Mouse (Mus musculus) ovary, adult 18-20 months (tissue): ENCODE results near the gene Kdm2b.
A peak's percentile ranks its signal among the peaks of the same experiment; 100 is the strongest.

Experiments
- DNase-seq: peaks from one replicate; pipeline ENCODE4 v3.0.0; 2022; ENCODE audit warnings: low spot score, mixed read lengths

Kdm2b gene

DNA sequence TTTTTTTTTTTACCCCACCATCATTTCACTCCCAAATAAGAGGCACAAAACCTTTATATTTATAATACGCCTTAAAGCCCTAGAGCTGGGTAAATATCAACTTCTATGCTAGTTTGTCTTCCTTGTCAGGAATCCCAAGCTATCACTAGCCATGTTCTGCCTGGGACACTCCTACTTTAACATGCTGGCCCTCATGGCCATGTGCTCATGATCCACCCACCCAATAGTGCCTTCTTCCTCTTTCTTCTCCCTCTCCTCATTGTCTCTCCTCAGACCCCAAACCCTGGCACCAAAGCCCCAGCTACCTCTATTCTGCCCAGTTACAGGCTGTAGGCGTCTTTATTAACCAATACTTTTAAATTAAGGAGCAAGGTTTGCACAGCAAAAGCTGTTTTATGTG lies 148.5 kb downstream of the Kdm2b start:
- no peak for DNase-seq

- DNase-seq: no peak
Measured at GRCm38 (mm10) chr5:122832996-122833395, 156.6 kb downstream of the Kdm2b start.

GRCm38 (mm10) chr5:122832536-122832935 lies 157.1 kb downstream of the Kdm2b start:
- DNase-seq: no peak

DNA sequence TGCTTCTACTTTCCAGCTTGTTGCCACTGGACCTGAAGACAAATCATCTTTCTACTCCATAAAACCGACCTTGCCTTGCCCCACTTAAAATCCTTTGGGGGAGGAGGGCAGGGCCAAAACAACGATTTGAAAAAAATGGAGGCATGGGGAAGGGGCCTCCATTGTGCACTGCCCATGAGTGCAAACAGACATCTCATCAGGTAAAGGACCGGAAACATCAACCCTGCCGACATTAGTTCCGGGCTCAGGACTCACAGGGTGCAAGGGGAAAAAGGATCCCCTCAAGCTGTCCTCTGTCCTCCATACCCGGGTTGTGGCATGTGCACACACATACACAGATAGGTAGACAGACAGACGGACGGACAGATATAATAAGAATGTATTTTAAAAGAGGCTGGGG lies 164.5 kb downstream of the Kdm2b start:
- DNase-seq: no peak

GRCm38 (mm10) chr5:122824450-122824849 lies 165.2 kb downstream of the Kdm2b start:
- DNase-seq: no peak

GRCm38 (mm10) chr5:122823976-122824375 lies 165.6 kb downstream of the Kdm2b start:
- no peak for DNase-seq

DNA sequence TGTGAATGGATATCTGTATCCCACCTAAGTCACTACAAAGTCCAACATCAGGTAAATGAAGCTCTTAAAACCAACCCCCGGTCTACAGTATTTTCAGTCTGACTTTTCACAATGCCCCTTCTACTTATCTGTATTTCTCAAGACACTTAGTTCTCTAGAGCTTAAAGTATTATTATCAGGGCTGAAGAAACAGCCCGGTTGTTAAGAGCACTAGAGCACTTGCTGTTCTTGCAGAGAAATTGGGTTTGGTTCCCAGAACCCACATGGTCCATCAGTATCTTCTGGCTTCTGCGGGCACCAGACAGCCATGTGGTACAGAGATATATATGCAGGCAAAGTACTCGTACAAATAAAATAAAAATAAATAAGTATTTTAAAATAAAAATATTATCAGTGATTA lies 167.2 kb downstream of the Kdm2b start:
- DNase-seq: no peak

DNA sequence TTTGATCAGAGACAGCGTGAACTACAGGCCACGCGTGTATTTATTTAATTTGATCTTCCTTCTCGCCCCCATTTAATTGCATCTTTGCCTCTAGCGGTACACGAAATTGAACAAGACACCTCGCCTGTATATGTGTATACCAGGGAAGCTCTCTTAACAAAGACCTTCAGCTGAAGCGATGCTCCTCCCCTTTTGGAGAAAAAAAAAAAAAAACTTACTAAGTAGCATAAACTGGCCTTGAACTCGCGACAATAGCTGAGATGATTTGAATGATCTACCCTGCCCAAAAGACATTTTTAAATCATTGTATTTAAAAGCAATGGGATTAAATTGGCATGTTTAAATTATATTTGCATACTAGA lies 168.1 kb downstream of the Kdm2b start:
- DNase-seq: no peak

- peak; percentile 90 for DNase-seq
Measured at GRCm38 (mm10) chr5:122820777-122821523, 168.7 kb downstream of the Kdm2b start, which contains the start of gene Anapc5. Anapc5 (minus strand) TSS chr5:122821339.
